Mouse (Mus musculus) NIH3T3 (cell line): ENCODE measurements around the gene Pced1a.

Experiments
- DNase-seq: peaks from one replicate; pipeline ENCODE4 v3.0.0-alpha.2; 2012; ENCODE audit warnings: low read depth

Gene Pced1a

GRCm38 (mm10) chr2:130436769-130437168 lies 12.3 kb upstream of the Pced1a start:
- DNase-seq = no peak

- peak; percentile 84 for DNase-seq
These were observed 8.7 kb upstream of the Pced1a start for GRCm38 (mm10) chr2:130433152-130433551.

DNA sequence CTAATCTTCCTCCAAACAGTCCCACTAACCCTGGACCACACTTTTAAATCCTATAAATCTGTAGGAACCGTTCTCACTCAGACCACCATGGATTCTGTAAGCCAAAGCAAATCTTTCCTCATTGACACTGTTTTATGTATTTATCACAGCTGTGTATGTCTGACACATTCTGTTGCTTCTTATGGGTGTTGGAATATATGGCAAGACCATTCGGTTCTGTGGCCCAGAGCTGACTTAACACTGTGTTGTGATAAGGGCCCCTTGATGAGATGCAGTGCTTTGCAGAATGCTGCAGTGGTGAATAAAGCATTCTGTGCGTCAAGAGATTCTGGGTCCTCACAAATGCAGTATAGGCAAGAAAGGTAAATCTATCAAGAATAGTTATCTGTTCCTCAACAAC lies 7.7 kb upstream of the Pced1a start:
- no peak for DNase-seq

DNA sequence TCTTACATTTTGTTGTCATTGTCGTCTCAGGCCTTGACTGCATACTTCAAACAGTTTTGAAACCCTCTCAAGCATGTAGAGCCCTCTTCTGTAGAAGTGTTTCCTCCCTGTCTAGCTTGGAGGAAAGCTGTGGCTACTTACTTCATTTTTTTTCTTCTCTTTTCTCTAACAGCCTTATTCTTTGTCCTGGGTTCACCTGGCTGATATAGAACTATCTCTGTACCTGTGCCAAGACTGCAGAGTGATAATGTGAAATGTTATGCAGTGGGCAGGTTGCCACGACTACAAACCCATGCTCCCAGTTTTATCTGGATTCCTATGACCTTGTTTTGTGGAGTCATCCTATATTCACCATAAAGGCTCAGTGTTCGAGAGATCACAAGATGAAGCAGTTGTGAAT lies 6.0 kb upstream of the Pced1a start:
- no peak for DNase-seq

GRCm38 (mm10) chr2:130429851-130430250 lies 5.3 kb upstream of the Pced1a start:
- DNase-seq = no peak

DNA sequence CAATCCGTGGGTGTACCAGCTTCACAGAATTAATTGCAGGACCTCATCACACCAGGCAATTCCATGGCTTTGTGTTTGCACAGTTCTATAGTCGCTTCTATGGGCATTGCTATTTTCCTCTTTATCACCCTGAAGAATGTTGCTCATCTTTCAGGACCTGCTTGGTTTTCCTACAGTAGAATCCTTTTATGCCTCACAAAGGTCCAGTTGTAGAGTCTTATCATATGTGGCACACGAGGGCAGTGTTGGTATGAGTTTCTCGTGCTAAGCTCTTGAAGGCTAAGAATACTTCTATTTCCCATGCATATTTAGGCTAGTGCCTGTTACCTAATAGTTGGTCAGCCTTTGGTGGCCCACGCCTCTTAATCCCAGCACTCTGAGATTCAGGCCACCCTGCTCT lies 611 bp upstream of the Pced1a start:
- peak; percentile 60 for DNase-seq

- no peak for DNase-seq
These were observed 940 bp downstream of the Pced1a start for GRCm38 (mm10) chr2:130423397-130424125.

GRCm38 (mm10) chr2:130421781-130422620 lies 2.5 kb downstream of the Pced1a start:
- DNase-seq = no peak

DNA sequence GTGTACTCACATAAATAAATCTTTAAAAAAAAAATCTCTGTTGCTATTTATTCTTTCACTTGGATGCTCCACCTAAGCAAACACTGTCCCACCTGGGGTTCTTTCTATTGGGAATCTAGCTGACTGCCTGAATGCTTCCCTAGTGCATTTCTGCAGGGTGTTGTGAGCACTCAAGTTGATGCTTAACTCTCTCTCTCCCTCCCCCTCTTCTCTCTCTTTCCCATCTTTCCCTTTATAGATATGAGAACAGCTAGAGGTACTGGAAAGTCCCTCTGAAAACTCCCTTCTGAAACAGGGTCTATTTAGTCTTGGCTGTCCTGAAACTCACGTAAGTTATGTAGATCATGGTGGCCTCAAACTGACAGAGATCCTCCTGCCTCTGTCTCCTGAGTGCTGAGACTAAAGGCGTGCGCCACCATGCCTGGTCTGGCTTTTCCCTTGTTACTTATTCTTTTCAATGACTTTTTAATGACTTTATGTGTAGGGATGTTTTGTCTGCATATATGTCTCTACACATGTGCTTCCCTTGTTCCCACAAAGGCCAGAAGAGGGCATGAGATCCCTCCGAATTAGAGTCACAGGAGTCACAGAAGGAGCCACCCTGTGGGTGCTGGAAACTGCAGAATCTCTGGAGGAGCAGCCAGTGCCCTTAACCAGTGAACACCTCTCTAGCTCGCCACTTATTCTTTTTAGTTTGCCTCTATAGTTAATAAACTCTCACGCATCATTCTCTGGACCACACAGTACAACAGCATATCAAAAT lies 10.2 kb downstream of the Pced1a start:
- no peak for DNase-seq

DNA sequence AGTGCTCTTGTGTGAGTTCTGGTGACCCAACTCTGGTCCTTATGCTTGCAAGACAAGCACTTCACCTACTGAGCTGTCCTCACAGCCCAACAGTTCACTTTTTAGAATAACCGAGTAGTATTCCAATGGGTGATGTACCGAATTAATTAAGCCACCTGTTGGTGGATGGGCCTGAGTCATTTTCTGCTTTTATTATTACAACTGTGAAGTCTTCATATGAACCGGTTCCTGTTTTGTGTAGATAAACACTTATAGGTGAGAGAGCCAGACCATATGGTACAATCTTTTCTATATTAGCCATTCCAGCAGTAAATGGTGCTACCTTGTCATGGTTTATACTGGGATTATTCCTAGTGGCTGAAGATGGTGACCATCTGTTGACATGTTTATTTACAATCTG lies 11.7 kb downstream of the Pced1a start:
- no peak for DNase-seq

DNA sequence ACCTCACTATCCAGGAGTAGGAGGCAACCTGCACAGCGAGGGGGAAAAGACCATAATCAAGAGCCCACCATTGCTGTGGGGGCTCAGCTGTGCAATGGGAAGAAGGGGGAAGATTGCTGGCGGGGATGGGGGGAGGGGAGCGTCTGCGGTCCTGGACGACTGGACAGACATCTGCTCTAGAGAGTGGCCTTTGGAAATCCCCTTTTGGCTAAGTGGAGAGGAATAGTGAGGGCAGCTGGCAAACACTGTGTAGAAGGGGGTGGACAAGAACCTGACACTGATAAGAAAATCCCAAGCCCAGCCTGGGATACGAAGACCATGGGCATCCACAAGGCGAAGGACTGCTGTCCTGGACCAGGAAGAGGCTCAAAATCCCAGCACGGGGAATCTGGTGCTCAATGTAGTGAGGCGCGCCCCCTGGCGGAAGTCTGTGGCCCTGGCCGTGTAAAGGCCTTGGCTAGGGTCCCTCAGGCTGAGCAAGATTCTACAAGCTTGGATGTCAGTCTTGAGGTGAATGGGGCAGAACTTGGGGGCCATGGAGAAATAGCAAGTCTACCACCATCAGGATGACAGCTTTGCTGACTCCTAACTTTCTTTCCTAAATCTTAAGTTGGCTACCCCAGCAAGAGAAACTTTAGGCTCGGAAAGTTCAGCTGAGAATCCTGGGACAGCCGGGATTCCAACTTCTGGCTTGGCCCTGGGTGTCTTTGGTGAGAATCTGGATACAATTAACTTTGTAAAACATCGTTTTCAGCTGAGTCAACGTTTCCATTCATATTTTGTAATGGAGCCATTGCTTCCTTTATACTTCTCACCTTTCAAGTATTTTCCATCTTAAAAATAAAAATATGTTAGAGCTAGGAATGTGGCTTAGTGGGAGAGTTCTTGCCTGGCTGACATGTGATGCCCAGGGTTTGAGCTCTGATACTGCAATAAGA lies 12.7 kb downstream of the Pced1a start:
- peak; percentile 96 for DNase-seq

DNA sequence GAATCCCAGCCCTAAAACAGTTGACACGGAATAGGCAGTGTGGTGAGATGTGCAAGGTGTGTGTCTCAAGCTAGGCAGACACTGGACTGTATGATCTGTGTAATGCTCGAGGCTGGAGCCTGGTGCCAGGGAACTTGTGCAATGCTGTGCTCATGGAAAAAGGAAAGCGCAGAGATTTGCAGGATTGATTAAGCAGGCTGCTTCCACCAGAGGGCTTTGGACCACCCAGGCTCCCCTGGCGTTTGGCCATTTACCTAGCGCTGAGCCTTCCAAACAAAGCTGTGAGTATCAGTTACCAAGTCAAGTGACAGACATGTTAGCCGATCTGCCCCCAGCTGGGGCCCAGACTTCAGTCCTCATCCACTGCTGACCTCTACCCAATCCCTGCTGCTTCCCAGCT lies 16.3 kb downstream of the Pced1a start:
- peak; percentile 75 for DNase-seq

DNA sequence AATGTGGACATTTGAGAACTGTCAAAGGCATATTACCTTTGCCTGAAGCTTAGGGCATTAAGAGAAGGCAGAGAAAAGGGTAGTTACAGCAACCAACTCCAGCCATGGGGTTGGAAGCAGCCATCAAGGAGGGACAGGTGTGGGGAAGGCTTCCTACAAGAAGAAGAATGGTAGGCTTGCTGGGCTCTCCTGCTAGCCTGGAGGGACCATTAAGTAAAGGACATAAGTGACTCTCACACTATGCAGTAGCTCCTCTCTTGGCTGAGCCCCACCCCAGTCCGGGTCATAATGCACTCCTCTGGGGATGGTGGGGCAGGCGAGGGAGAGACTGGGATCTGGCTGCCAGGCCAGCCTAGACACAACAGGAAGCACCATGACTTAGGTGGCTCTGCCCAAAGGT lies 18.3 kb downstream of the Pced1a start, which contains the start of gene Tmem239:
Gene Tmem239, plus strand, starts transcription at position 301 of the 400 bp plus-strand sequence.
- DNase-seq = no peak

GRCm38 (mm10) chr2:130404939-130405338 lies 19.6 kb downstream of the Pced1a start, which contains the start of the genes Gm28372 and 1700020A23Rik:
Gene Gm28372 (plus strand): TSS chr2:130405239.
Gene 1700020A23Rik (plus strand): TSS chr2:130405259.
- DNase-seq = no peak

DNA sequence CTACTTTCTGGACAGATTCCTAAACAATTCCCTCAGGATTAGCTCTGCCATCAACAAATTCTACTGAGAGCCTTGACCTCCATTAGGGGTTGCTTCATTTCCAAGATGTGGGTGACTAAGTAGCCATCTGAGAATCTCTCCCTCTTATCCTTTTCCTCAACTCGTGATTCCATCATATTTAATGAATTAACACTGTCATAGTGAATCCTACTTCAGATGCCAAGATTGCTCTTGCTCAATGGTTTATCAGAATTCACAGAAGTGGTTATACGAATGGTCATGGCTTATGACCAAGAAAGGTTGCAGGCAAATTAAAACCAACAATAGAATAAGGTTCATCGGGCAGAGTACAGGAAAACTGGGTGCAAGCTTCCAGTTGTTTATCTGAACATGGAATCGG lies 22.6 kb downstream of the Pced1a start:
- DNase-seq = peak; percentile 59

DNA sequence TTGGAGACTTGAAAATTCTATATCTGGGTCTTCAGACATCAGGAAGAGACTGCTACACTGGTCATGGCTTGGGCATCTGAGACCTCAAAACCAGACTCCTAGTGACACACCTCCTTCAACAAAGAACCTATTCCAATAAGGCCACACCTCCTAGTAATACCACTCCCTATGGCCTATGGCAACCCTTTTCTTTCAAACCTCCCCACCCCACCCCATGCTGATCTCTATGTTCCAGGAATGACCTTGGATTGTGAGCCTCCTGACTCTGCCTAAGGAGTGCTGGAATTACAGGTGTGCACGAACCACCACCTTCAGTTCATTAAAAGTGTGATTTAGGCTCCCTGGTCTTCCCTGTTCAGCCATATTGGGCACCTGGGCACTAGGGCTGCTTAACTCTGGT lies 24.5 kb downstream of the Pced1a start:
- DNase-seq = no peak

DNA sequence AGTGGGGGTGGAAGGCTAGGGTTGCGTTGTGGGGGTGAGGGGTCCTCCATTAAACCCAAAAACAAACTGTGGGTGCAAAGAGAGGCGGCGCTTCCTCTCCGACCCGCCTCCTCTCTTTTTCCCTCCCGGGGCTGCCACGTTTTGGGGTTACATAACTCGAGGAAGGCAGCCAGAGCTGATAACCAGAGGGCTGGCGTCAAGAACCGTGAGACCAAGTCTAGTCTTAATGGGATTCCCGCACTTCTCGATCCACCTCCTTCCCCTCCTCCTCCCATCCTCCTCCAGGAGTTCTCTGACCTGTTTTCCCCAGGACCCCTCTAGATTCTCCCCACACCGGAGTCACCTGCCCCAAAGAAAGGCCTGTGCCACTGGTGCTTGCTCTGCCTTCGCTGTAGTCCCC lies 26.4 kb downstream of the Pced1a start:
- DNase-seq = no peak

DNA sequence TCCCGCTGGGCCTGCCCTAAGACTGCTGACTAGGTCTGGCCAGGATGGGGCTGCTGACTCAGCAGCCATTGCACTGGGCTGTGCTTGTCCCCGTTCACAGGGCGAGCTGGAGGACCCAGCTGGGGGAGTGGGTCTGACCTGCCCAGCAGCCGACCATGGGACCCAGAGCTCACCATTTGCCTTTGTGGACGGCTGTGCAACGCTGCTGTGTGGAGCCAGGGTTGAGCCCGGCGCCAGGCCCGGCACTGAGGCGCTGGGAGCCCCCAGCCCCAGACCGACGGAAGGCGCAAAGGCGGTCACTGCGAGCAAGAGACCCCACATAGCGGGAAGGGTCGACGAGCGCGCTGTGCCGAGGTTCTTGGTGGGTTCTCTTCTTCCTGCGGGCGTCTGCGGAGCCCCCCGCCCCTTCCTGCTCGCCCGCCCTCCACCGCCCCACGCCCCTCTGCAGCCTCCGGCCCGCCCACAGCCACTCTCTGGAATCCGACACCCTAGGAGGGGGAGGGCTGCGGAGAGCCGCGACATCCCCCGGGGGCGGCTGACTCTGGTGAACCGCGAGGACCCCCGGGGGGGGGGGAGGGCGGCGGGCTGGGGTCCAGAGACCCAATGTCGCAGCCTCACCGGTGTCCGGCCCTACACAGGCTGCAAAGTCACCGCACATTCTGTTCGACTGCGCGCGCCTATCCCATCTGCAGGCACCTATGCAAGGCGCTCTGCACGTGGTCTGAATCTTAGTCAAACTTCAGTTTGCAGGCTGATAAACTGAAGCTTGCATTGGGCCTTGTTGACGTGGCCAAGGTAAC lies 27.1 kb downstream of the Pced1a start, which contains the start of gene Cpxm1:
Gene Cpxm1, minus strand, starts transcription at position 389 of the 800 bp plus-strand sequence.
- peak; percentile 27 for DNase-seq

DNA sequence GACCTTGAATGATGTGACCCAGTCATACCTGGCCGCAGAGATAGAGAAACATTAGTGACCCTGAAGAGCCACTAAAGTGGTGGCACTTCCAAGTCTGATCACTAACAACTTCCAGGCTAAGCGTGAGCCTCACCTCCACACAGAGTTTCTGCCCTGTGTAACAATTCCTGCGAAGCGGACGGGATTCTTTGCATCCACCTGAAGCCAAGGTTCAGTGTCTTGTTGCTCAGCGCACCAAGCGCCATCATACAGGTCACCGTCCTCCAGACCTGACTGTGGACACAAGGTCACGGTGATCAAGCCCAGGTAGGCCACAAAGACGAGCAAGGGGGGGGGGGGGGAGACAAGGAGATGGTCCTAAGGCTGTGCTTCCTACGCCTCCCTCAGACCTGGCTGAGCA lies 28.8 kb downstream of the Pced1a start:
- no peak for DNase-seq

- no peak for DNase-seq
These were observed 31.7 kb downstream of the Pced1a start for GRCm38 (mm10) chr2:130392836-130393235.
